Mouse (Mus musculus) lung, postnatal 0 days (tissue): ENCODE results near the gene Slc35c2.

Experiments
- CTCF ChIP-seq: IDR thresholded peaks from 2 replicates; pipeline ENCODE4 v1.5.1; 2016; ENCODE audit warnings: antibody characterized with exemption, mild to moderate bottlenecking
- EP300 ChIP-seq: IDR thresholded peaks from 2 replicates; pipeline ENCODE4 v1.6.1; 2016; ENCODE audit warnings: antibody characterized with exemption, mild to moderate bottlenecking, control low read depth

DNA sequence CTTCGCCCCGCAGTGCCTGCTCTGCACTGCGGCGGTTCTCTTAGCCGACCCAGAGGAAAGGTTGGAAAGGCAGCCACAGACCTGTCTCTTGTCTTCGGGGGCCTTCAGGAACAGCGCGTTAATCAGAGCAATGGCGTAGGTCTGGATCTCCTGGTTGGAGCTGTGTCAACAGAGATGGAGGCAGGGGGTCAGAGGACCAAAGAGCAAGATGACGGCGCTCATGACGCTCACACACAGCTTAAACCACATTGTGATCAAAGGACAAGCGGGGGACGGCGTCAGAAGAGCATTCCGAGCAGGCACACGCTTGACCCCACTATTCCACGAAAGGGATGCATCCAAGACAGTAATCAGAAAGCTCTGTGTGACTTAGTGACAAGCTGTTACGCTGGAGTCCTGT lies 17.1 kb upstream of the Slc35c2 start:
- no peak for TF ChIP-seq EP300
- TF ChIP-seq CTCF: no peak
